Mouse (Mus musculus): ENCODE data around the gene Ceacam20. TPM values are rescaled to one million over a fixed set of nuclear protein-coding genes. Genes with fewer than 3 reads are reported as not detected.
A peak's percentile ranks its signal among the peaks of the same experiment; 100 is the strongest.
"Not testable (repeated sequence)": the region's sequence is repeated elsewhere in the genome, so short reads cannot be mapped to it uniquely, and the experiment has no call there.

Ceacam20 gene
- polyA plus RNA-seq, 1 experiment from 2014 or later, result not detected

- 48% methylated on average over 10 of the region's 10 CpGs for WGBS
- H3K4me3 ChIP-seq (replicated peaks), result no peak overlapping the region
- no peaks in the 10 kb centered on the region for H3K27me3 ChIP-seq
- H3K4me2 ChIP-seq, result no peak overlapping the region
- no peak overlapping the region for H3K9ac ChIP-seq (replicated peaks)
- ATAC-seq (ENCODE audit: insufficient number of reproducible peaks, insufficient read depth, low FRiP score, low TSS enrichment, low read depth), result no peak
- H3K36me3 ChIP-seq, result no peaks in the 10 kb centered on the region
- H3K9me3 ChIP-seq, result no peaks in the 10 kb centered on the region
- no peaks in the 10 kb centered on the region for H3K4me1 ChIP-seq (replicated peaks)
- no peak overlapping the region for H3K27ac ChIP-seq
Observed at GRCm38 (mm10) chr7:19949996-19950395, 15.2 kb upstream of the Ceacam20 start.

GRCm38 (mm10) chr7:19950589-19950988 lies 14.6 kb upstream of the Ceacam20 start, which contains the start of gene Igsf23:
Gene Igsf23 (minus strand): TSS chr7:19950756.
- 55% methylated on average over 9 of the region's 9 CpGs for WGBS

GRCm38 (mm10) chr7:19952320-19952986 lies 12.8 kb upstream of the Ceacam20 start:
- no peak overlapping the region for H3K4me3 ChIP-seq (replicated peaks)
- WGBS, result 77% methylated on average over 10 of the region's 10 CpGs
- no peak overlapping the region for H3K27ac ChIP-seq
- no peaks in the 10 kb centered on the region for H3K4me1 ChIP-seq (replicated peaks)
- no peaks in the 10 kb centered on the region for H3K36me3 ChIP-seq
- ATAC-seq (ENCODE audit: insufficient number of reproducible peaks, insufficient read depth, low FRiP score, low TSS enrichment, low read depth), result no peak
- H3K9me3 ChIP-seq, result no peaks in the 10 kb centered on the region
- no peak overlapping the region for H3K9ac ChIP-seq (replicated peaks)
- no peak overlapping the region for H3K4me2 ChIP-seq
- H3K27me3 ChIP-seq, result no peaks in the 10 kb centered on the region

More at GRCm38 (mm10) chr7:19950589-19950988, 14.6 kb upstream of the Ceacam20 start, which contains the start of gene Igsf23:
- Histone ChIP-seq H3K36me3 (no peaks in the 10 kb centered on the region), H3K9ac (replicated peaks) (no peak within 1 kb of the TSS), H3K4me3 (replicated peaks) (no peak within 1 kb of the TSS), H3K4me1 (replicated peaks) (no peaks in the 10 kb centered on the region), H3K4me2 (no peak within 1 kb of the TSS), H3K9me3 (no peaks in the 10 kb centered on the region), H3K27ac (no peak within 1 kb of the TSS), H3K27me3 (no peaks in the 10 kb centered on the region)
- ATAC-seq (ENCODE audit: insufficient number of reproducible peaks, insufficient read depth, low FRiP score, low TSS enrichment, low read depth), result peak; percentile 29; the same call in 1 of the 2 replicates

- no peak for ATAC-seq (ENCODE audit: insufficient number of reproducible peaks, insufficient read depth, low FRiP score, low TSS enrichment, low read depth)
- no peak overlapping the region for H3K4me3 ChIP-seq (replicated peaks)
- H3K36me3 ChIP-seq, result no peaks in the 10 kb centered on the region
- no peak overlapping the region for H3K9ac ChIP-seq (replicated peaks)
- WGBS, result 52% methylated on average over 9 of the region's 9 CpGs
- H3K27ac ChIP-seq, result no peak overlapping the region
- H3K9me3 ChIP-seq, result no peaks in the 10 kb centered on the region
- no peak overlapping the region for H3K4me2 ChIP-seq
- H3K27me3 ChIP-seq, result no peaks in the 10 kb centered on the region
- H3K4me1 ChIP-seq (replicated peaks), result no peaks in the 10 kb centered on the region
Observed at GRCm38 (mm10) chr7:19953054-19953453, 12.2 kb upstream of the Ceacam20 start.

GRCm38 (mm10) chr7:19955861-19956260 lies 9.4 kb upstream of the Ceacam20 start:
- Histone ChIP-seq H3K27me3 (no peaks in the 10 kb centered on the region), H3K4me1 (replicated peaks) (no peaks in the 10 kb centered on the region), H3K9ac (replicated peaks) (no peak overlapping the region), H3K4me3 (replicated peaks) (no peak overlapping the region), H3K4me2 (no peak overlapping the region), H3K9me3 (no peaks in the 10 kb centered on the region), H3K27ac (no peak overlapping the region), H3K36me3 (no peaks in the 10 kb centered on the region)
- ATAC-seq (ENCODE audit: insufficient number of reproducible peaks, insufficient read depth, low FRiP score, low TSS enrichment, low read depth), result no peak
- 66% methylated on average over 4 of the region's 4 CpGs for WGBS

GRCm38 (mm10) chr7:19956341-19956781 lies 8.9 kb upstream of the Ceacam20 start:
- Histone ChIP-seq H3K27me3 (no peaks in the 10 kb centered on the region), H3K36me3 (no peaks in the 10 kb centered on the region), H3K4me2 (no peak overlapping the region), H3K4me3 (replicated peaks) (no peak overlapping the region), H3K4me1 (replicated peaks) (no peaks in the 10 kb centered on the region), H3K9me3 (no peaks in the 10 kb centered on the region), H3K9ac (replicated peaks) (no peak overlapping the region), H3K27ac (no peak overlapping the region)
- 2% methylated on average over 7 of the region's 7 CpGs for WGBS
- no peak for ATAC-seq (ENCODE audit: insufficient number of reproducible peaks, insufficient read depth, low FRiP score, low TSS enrichment, low read depth)

GRCm38 (mm10) chr7:19962423-19962822 lies 2.8 kb upstream of the Ceacam20 start:
- Histone ChIP-seq H3K9ac (replicated peaks) (no peak overlapping the region), H3K4me3 (replicated peaks) (no peak overlapping the region), H3K27ac (no peak overlapping the region), H3K27me3 (no peaks in the 10 kb centered on the region), H3K36me3 (no peaks in the 10 kb centered on the region), H3K4me1 (replicated peaks) (no peaks in the 10 kb centered on the region), H3K9me3 (no peaks in the 10 kb centered on the region), H3K4me2 (no peak overlapping the region)
- WGBS, result 71% methylated on average over 1 of the region's 1 CpGs
- ATAC-seq (ENCODE audit: insufficient number of reproducible peaks, insufficient read depth, low FRiP score, low TSS enrichment, low read depth), result no peak

- no peak overlapping the region for H3K4me2 ChIP-seq
- no peak for ATAC-seq (ENCODE audit: insufficient number of reproducible peaks, insufficient read depth, low FRiP score, low TSS enrichment, low read depth)
- H3K27me3 ChIP-seq, result no peaks in the 10 kb centered on the region
- 78% methylated on average over 3 of the region's 3 CpGs for WGBS
- no peaks in the 10 kb centered on the region for H3K4me1 ChIP-seq (replicated peaks)
- no peak overlapping the region for H3K27ac ChIP-seq
- no peak overlapping the region for H3K4me3 ChIP-seq (replicated peaks)
- H3K9ac ChIP-seq (replicated peaks), result no peak overlapping the region
- H3K9me3 ChIP-seq, result peaks cover 26% of the 10 kb centered on the region
- no peaks in the 10 kb centered on the region for H3K36me3 ChIP-seq
Observed at GRCm38 (mm10) chr7:19969106-19969505, 3.9 kb downstream of the Ceacam20 start.

GRCm38 (mm10) chr7:19969541-19970090 lies 4.4 kb downstream of the Ceacam20 start:
- Histone ChIP-seq H3K27ac (no peak overlapping the region), H3K9ac (replicated peaks) (no peak overlapping the region), H3K4me3 (replicated peaks) (no peak overlapping the region), H3K4me2 (no peak overlapping the region), H3K36me3 (no peaks in the 10 kb centered on the region), H3K27me3 (no peaks in the 10 kb centered on the region), H3K4me1 (replicated peaks) (no peaks in the 10 kb centered on the region), H3K9me3 (peaks cover 30% of the 10 kb centered on the region)
- no peak for ATAC-seq (ENCODE audit: insufficient number of reproducible peaks, insufficient read depth, low FRiP score, low TSS enrichment, low read depth)
- 90% methylated on average over 4 of the region's 4 CpGs for WGBS

GRCm38 (mm10) chr7:19970196-19970595 lies 5.0 kb downstream of the Ceacam20 start:
- Histone ChIP-seq H3K4me1 (replicated peaks) (no peaks in the 10 kb centered on the region), H3K4me2 (no peak overlapping the region), H3K9ac (replicated peaks) (no peak overlapping the region), H3K9me3 (peaks cover 35% of the 10 kb centered on the region), H3K4me3 (replicated peaks) (no peak overlapping the region), H3K27ac (no peak overlapping the region), H3K36me3 (no peaks in the 10 kb centered on the region), H3K27me3 (no peaks in the 10 kb centered on the region)
- 92% methylated on average over 8 of the region's 8 CpGs for WGBS
- no peak for ATAC-seq (ENCODE audit: insufficient number of reproducible peaks, insufficient read depth, low FRiP score, low TSS enrichment, low read depth)

- no peak overlapping the region for H3K4me3 ChIP-seq (replicated peaks)
- peaks cover 35% of the 10 kb centered on the region for H3K9me3 ChIP-seq
- H3K4me2 ChIP-seq, result no peak overlapping the region
- no peaks in the 10 kb centered on the region for H3K36me3 ChIP-seq
- H3K27me3 ChIP-seq, result no peaks in the 10 kb centered on the region
- H3K9ac ChIP-seq (replicated peaks), result no peak overlapping the region
- 89% methylated on average over 4 of the region's 4 CpGs for WGBS
- ATAC-seq (ENCODE audit: insufficient number of reproducible peaks, insufficient read depth, low FRiP score, low TSS enrichment, low read depth), result no peak
- H3K4me1 ChIP-seq (replicated peaks), result no peaks in the 10 kb centered on the region
- H3K27ac ChIP-seq, result no peak overlapping the region
Observed at GRCm38 (mm10) chr7:19971516-19971915, 6.3 kb downstream of the Ceacam20 start.

GRCm38 (mm10) chr7:19991165-19991564 lies 26.0 kb downstream of the Ceacam20 start, which contains the start of gene Nlrp9b:
Gene Nlrp9b (plus strand): TSS chr7:19991465.
- not testable (repeated sequence) for ATAC-seq (ENCODE audit: insufficient number of reproducible peaks, insufficient read depth, low FRiP score, low TSS enrichment, low read depth); H3K4me3 ChIP-seq (replicated peaks); H3K36me3 ChIP-seq; H3K4me1 ChIP-seq (replicated peaks); H3K4me2 ChIP-seq; H3K9ac ChIP-seq (replicated peaks); H3K27me3 ChIP-seq; H3K27ac ChIP-seq
- 62% methylated on average over 8 of the region's 8 CpGs for WGBS
- H3K9me3 ChIP-seq, result peaks cover 23% of the 10 kb centered on the region
